Mouse (Mus musculus) kidney, adult 2 months (tissue): Measurements from ENCODE around the gene Spata33.

Source experiments
- CTCF ChIP-seq: fragments of 200-500 bp; conservative IDR thresholded peaks from 2 replicates; pipeline ENCODE4 v1.5.1; 2011; ENCODE audit warnings: low read depth, mild to moderate bottlenecking, control low read depth, low read length, moderate library complexity, mixed read lengths; ENCODE audit not compliant: insufficient read depth, insufficient read length
- POLR2A ChIP-seq: fragments of 200-500 bp; IDR thresholded peaks from one replicate; pipeline ENCODE4 v1.6.1; 2011; ENCODE audit warnings: low read depth, low read length, control low read depth

- TF ChIP-seq POLR2A = no peak
- no peak for TF ChIP-seq CTCF
These were observed 31.8 kb downstream of the Spata33 start for GRCm38 (mm10) chr8:123244382-123244781.
